In genomic region chr11:54927346-54928140, GRCm38 (mm10) we compare ENCODE assay signal across 9 mouse cellular contexts. TPM values are rescaled to one million over a fixed set of nuclear protein-coding genes. Genes with fewer than 3 reads are reported as not detected.
DNase-seq lines count a peak whose midpoint lies in the region; ATAC-seq and TF ChIP-seq lines count a peak whose summit lies in the region.
"Had no signal": no experiment of that assay in that cellular context is flagged by ENCODE, and none has a peak within 500 bp of the region (broad histone marks: within the 10 kb centered on the region; RNA-seq: fewer than 3 reads in every experiment).

No protein-coding gene starts in this region.

- no peaks in the 10 kb centered on the region for H3K9me3 ChIP-seq in intestine, embryonic 14.5 days (ENCODE audit: control insufficient read depth, low read length)
- H3K9me3 ChIP-seq in stomach, postnatal 0 days (ENCODE audit: control insufficient read depth, low read length) = no peaks in the 10 kb centered on the region
- H3K9me3 ChIP-seq: embryonic facial prominence, embryonic 13.5 days had no signal

- no peak overlapping the region for H3K27ac ChIP-seq in intestine, embryonic 14.5 days (ENCODE audit: low read depth)
- H3K27ac ChIP-seq in stomach, postnatal 0 days (replicated peaks) = no peak overlapping the region
- H3K27ac ChIP-seq: embryonic facial prominence, embryonic 13.5 days had no signal

- no peak overlapping the region for H3K9ac ChIP-seq in intestine, embryonic 14.5 days (ENCODE audit: low read length)
- no peak overlapping the region for H3K9ac ChIP-seq in stomach, postnatal 0 days (ENCODE audit: low read length)
- H3K9ac ChIP-seq: embryonic facial prominence, embryonic 13.5 days had no signal

- peak; percentile 91 for TF ChIP-seq CTCF in stomach, postnatal 0 days (IDR thresholded peaks at IDR 0.05; ENCODE audit: low read depth)

- peaks cover 90% of the 10 kb centered on the region for H3K36me3 ChIP-seq in intestine, embryonic 14.5 days (ENCODE audit: control insufficient read depth, insufficient read depth, low read length)
- peaks cover 40% of the 10 kb centered on the region for H3K36me3 ChIP-seq in stomach, postnatal 0 days (ENCODE audit: control insufficient read depth, insufficient read depth, low read length)

- no peaks in the 10 kb centered on the region for H3K4me1 ChIP-seq in intestine, embryonic 14.5 days (replicated peaks; ENCODE audit: control insufficient read depth, insufficient read depth, low read length)
- H3K4me1 ChIP-seq in stomach, postnatal 0 days (replicated peaks; ENCODE audit: control insufficient read depth, insufficient read depth) = no peaks in the 10 kb centered on the region
- H3K4me1 ChIP-seq: embryonic facial prominence, embryonic 13.5 days had no signal

- H3K4me3 ChIP-seq in intestine, embryonic 14.5 days (ENCODE audit: low read depth, low read length) = no peak overlapping the region
- no peak overlapping the region for H3K4me3 ChIP-seq in stomach, postnatal 0 days (ENCODE audit: low read depth, low read length)
- H3K4me3 ChIP-seq: embryonic facial prominence, embryonic 13.5 days had no signal

- DNase-seq in urinary bladder, postnatal 14 days (ENCODE audit: low spot score) = peak; percentile 67
- no peak for DNase-seq in urinary bladder, postnatal 10 days (ENCODE audit: low spot score)
- DNase-seq in cerebellum, adult 8-10 months = peak; percentile 59
- peak; percentile 53 to 65 for DNase-seq in gastrocnemius, adult 8-10 months (ENCODE audit: low spot score in 2 of 2)
- DNase-seq in intestine, embryonic 14.5 days (ENCODE audit: low spot score) = peak; percentile 81
- DNase-seq in left cerebral cortex, postnatal 4 days = peak; percentile 64
- DNase-seq in naive thymus-derived CD4-positive, alpha-beta T cell, adult 2 months (ENCODE audit: low read depth) = peak; percentile 73
- DNase-seq in stomach, postnatal 0 days (ENCODE audit: low spot score) = peak; percentile 59

- intact Hi-C loops in left cerebral cortex, postnatal 4 days (cut with DNase I) = no loop called here

- H3K4me2 ChIP-seq in intestine, embryonic 14.5 days (ENCODE audit: low read length) = no peak overlapping the region
- H3K4me2 ChIP-seq in stomach, postnatal 0 days (replicated peaks; ENCODE audit: low read depth) = no peak overlapping the region
- H3K4me2 ChIP-seq: embryonic facial prominence, embryonic 13.5 days had no signal

- TF ChIP-seq EP300 in stomach, postnatal 0 days (optimal IDR thresholded peaks at IDR 0.05) = no peak

- WGBS in intestine, embryonic 14.5 days = 74% methylated on average over 14 of the region's 14 CpGs
- 72% methylated on average over 14 of the region's 14 CpGs for WGBS in stomach, postnatal 0 days

- no peaks in the 10 kb centered on the region for H3K27me3 ChIP-seq in intestine, embryonic 14.5 days (replicated peaks; ENCODE audit: control insufficient read depth, insufficient read depth, low read length)
- no peaks in the 10 kb centered on the region for H3K27me3 ChIP-seq in stomach, postnatal 0 days (ENCODE audit: control insufficient read depth, insufficient read depth, low read length)
- H3K27me3 ChIP-seq: embryonic facial prominence, embryonic 13.5 days had no signal

- ATAC-seq in intestine, embryonic 14.5 days (replicated peaks; ENCODE audit: low FRiP score, low TSS enrichment, low read depth) = no peak; the same call in 1 of the 2 replicates
- ATAC-seq in stomach, postnatal 0 days (ENCODE audit: low FRiP score, low TSS enrichment) = no peak

RNA-seq across cellular contexts. Expression of gene Gpx3, which starts 25.3 kb away (rescaled TPM):
- 100 to 1,000 TPM in 2 of 4 experiments, 10 to 100 TPM in 2; 56.1 to 401 (median 118) TPM for total RNA-seq in gastrocnemius, adult 8-10 months (2022)
- 263 and 321 TPM in 2 replicates for polyA plus RNA-seq in intestine, embryonic 14.5 days (2014; fragmentation: Nextera tagmentation; extraction: Ambion mirVana)
- 1 to 10 TPM; 5.1 to 9.6 TPM for total RNA-seq in left cerebral cortex, postnatal 4 days (2021)
- polyA plus RNA-seq in stomach, postnatal 0 days (2015; fragmentation: Nextera tagmentation; extraction: Ambion mirVana) = 185 and 206 TPM in 2 replicates

RNA-seq across cellular contexts. Expression of gene Tnip1, which starts 35.2 kb away (rescaled TPM):
- 10 to 100 TPM; 33.2 to 42.3 (median 37.1) TPM for total RNA-seq in gastrocnemius, adult 8-10 months (2022)
- 20.5 and 20.9 TPM in 2 replicates for polyA plus RNA-seq in intestine, embryonic 14.5 days (2014; fragmentation: Nextera tagmentation; extraction: Ambion mirVana)
- total RNA-seq in left cerebral cortex, postnatal 4 days (2021) = 10 to 100 TPM; 22.8 to 24.9 TPM
- polyA plus RNA-seq in stomach, postnatal 0 days (2015; fragmentation: Nextera tagmentation; extraction: Ambion mirVana) = 14.7 and 15.5 TPM in 2 replicates

Comparison
In these comparisons a context has a peak if more than half of its experiments do, and no peak if none do; other contexts are left out.
1. RNA of gene Gpx3, which starts 25.3 kb away (total RNA-seq): 56.1 to 401 TPM in gastrocnemius, adult 8-10 months; 5.1 to 9.6 TPM in left cerebral cortex, postnatal 4 days; every median in the first group is over 4 times any median in the second.